Mouse (Mus musculus): ENCODE results near the gene Egfem1.

Egfem1 gene

DNA sequence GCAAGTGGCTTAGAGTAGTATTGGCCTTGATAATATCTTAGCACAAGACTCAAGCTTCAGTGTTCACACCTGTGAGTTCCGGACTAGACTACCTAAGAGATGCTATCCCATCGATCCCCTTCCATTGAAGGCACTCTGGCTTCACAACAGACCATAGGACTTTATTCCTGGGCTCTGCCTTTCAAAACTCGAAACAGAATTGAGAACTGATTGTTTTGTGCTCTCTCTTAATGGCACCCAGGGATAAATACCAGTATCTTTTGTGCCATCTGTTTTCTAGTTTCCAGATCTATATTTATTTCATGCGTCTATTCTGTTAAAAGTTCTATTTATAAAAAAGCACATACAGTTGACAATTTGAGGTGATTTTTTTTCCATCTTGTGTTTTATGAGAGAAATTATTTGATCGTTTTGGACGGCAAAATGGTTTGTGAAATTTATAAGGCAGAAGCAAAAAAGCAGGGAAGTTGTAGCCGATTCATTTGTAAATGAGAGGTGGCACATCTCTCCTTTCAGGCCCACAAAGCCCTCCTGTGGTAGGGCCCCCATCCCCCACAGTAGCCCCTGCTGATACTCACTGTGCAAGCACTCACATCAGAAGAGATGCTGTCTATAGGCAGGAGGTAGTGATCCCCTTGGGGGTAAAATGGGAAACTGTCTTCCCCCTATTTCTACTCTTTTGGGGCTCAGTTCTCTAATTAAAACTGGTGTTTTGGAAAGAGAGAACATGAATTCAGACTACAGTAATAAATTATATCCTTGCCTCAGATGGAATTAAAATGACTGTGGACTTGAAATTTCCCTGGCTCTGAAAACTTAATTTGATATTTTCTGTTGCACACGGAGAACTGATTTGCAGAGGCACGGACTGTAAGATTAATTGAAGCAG lies 53.6 kb downstream of the Egfem1 start:
- no peak for DNase-seq (ENCODE audit: low spot score in 2 of 2)

DNA sequence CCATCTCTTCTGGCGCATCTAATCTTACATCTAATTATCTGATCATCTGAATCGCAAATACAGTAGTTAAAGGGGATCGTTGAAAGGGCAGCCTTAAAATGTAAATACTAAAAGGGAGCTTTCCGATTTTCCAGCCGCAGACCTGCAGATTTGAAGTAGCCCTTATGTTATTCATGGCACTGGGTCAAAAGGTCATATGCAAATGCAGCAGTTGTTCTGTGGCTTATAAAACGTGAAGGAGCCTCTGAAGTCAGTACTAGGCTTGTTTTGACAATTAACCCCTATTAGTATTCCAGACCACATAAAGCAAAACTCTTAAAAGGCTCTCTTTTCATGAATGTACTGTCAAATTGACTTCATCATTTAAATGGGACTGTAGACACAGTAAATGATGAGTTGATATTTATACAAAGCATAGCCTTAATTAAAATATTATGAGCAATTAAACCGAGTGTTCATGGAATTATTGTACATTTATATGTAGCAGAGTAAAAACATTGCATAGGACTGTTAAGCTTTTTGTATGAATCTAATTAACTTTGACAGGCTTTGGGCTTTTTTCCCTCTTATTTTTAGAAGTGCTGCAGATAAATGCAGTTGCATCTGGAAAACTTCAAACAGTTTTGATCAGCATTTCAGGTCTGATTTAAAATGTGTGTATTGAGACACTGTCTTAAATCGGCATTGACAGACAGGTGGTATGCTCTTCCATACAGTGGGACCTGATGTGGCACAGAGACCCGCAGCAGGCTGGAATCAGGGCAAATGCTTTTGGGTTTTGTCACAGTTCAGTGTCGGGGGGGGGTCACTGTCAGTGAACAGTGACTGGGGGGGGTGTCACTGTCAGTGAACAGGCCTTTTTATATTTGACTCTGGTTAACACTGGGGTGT lies 54.5 kb downstream of the Egfem1 start:
- no peak for DNase-seq (ENCODE audit: low spot score in 2 of 2)

DNA sequence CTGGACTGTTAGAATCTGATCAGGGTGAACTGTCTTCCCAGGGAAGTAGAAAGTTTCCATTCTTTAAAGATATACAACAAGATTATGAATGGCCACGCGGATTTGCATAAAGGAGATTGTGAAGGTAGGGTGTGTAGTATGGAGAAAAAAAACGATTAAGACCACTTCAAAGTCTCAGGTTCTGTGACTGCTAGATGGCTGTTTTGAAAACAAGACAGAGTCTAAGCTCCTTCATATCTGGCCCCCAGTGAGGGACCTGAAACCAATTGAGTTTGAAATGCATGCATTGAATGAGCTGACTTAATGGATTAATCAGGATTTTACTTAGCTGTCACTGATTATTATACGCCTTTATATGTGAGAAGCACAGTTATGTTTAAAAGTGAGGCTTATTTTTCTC lies 86.6 kb downstream of the Egfem1 start:
- no peak for DNase-seq (ENCODE audit: low spot score in 2 of 2)

DNA sequence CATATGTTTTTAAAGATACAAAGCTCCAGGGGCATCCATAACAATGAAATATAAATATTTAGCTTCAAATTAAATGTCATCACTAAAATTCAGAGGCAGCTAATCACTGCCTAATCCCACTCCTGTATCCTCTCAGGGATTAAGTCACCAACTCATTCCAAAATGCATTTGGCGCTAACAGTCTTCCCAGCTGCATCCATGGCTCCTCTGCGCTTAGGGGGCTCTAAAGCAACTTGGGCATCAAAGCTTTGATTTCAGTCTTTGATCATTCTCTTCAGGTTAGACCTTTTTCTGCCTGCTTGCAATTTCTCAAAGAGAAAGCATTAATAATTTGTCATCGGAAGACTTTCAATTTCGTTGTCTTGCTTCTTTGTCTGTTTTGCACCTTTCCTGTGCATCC lies 87.2 kb downstream of the Egfem1 start:
- DNase-seq (ENCODE audit: low spot score in 2 of 2): no peak

DNA sequence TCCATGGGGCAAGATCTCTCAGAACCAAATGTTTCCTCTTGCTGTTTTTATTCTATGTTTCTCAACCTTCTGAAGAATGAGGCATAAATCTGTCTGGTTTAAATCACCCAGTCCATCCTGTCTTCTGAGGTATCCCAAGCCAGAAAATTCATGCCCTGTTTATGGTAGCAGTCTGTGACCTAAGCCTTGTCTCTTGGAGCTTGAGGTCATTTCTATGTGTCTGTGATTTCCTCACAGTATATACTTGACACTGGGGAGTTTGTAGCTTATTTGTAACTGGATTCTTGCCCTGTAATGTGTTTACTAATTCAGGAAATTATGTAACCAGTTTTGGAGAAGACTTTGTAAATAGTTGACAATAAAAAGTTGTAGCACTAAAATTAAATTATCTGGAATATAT lies 95.2 kb downstream of the Egfem1 start:
- DNase-seq (ENCODE audit: low spot score in 2 of 2): no peak

DNA sequence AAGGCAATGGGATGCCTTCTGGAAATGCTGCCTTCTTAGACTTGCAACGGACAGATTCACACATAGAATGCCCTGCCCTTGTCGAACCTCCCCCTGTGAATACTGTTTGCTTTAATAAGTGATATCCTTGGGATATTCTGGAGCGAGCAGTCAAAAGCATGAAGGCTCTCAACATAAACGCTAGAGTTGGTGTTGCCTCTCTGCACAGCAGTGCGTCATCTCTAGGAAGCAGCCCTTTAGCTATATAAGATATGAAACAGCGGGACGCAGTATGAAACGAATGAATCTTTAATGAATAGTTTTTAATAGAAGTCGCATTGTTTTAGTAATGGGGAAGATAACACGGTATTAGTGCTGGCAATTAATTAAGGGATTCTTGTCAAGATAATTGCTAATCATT lies 101.2 kb downstream of the Egfem1 start:
- DNase-seq (ENCODE audit: low spot score in 2 of 2): no peak

DNA sequence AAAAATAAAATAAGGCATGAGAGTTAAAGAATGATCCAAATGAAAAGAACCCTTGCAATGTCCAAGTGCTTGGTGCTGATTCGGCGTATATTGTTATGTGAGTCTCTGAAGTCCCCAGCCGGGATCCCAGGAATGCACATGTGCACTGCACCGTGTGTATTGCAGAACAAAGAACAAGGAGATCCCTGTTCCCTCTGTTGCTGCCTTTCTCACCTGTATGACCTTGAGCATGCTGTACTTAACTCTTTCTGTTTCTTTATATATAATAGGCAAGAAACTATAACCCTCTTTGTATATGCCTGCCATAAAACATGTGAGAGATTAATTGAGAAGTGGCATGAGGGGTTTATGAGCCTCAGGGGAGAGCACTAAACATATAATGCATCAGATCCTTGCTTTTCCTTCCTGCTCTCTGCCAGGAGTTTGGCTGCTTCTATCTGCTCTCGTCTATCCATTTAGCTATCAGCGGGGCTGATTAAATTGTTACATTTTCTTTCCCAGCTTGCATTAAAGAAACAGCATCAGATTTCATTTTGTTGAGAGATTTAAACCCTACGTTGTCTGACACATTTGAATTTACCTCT lies 101.9 kb downstream of the Egfem1 start:
- no peak for DNase-seq (ENCODE audit: low spot score in 2 of 2)

DNA sequence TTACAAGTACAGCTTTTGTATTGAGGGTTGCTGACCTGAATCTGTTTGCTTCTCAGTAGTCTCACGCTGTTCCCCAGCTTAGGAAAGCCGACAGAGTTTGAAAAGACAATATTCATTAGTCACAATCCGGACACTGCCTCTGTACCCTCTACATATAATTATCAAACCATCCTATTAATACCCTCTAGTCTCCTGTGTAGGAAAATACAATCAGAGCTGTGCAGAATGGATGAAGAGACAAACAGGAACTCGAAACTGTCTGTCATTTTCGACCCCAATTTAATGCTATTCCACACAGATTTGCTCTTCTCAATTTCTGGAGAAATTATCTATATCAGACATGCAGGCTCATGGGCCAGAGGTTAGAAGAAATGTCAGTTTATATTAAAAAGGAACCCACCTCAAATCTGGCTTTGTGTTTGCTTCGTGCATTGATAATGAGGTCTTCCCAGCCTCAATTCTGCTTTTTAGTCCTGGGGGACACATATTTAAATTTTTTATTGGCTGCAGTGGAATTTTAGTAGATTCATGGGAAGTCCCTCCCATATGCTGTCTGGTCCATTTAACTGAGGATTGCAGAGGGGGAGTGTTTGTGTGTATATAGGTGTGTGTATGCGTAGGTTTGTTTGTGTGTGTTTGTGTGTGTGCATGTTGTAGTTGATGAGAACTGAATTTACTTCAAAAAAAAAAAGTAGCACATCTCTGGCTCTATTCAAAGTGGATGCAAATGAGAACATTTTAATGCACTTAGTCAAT lies 102.8 kb downstream of the Egfem1 start:
- DNase-seq (ENCODE audit: low spot score in 2 of 2): no peak

DNA sequence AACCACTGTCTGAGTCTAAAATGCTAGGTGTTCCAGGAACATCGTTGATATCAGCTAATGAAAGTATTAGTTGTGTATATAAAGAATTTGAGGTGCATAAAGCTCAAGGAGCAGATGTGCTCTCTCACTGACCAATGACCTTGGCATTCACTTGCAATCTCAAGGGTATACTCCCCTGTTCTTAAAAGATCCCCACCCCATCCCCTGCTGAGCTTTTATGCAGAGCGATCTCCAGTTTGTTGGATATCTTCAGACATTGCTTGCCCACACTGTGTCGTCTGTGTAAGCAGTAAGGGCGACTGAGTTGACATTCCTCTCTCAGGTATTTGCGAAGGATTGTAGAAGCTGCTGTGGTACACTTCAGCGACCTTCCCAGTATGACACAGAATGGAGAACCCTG lies 108.4 kb downstream of the Egfem1 start:
- DNase-seq (ENCODE audit: low spot score in 2 of 2): no peak

DNA sequence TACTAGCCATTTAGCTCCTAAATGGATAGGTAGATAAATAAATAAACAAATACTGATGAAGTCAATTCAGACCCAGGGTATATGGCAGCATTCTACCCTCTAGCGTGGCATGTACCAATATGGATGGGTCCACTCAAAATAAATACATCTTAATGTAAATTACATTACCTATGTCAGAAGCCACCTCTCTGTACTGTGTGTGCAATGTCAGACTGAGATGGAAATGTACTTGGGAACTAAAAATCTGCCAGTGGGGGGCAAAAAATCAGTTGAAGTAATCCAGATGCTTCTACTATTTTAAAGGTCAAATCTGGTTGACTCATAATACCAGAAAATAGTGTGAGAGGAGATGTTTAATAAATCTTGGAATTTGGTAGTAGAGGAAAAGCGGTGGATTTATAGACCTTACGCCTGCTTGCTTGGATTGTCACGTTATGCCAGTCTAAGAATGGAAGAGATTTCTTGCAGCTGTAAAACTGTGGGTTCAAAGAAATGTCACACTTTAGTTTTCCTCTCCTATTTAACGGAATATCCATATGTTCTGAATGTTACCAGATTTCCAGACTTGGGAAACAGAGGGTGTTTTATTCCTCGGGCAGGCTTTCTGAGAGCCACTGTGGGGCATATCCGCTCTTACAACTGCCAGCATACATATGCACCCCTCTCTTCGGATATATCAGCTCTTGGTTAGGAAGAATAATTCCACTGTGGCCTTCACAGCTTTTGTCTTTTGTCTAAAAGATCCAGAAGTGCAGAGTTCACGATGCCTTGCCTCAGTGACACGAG lies 116.1 kb downstream of the Egfem1 start:
- no peak for DNase-seq (ENCODE audit: low spot score in 2 of 2)

DNA sequence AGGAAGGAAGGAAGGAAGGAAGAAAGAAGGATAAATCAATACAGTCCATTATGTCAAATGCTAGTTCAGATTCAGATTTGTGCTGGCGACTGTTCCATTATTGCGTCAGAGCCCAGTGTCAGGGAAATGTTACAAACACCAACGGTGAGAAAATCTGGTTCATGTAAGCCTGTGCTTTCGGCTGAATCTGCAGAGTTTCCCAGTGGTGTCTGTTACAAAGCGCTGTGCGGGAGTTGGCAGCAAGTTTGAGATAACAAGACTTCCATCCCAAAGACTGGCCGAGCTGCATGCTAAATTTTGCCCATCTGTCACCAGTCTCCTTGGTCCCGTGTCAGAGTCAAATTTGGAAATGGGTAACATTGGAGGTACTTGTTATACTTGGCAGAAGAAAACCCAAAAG lies 118.8 kb downstream of the Egfem1 start:
- peak in 1 of 2 experiments; percentile 5 for DNase-seq (ENCODE audit: low spot score in 2 of 2)

DNA sequence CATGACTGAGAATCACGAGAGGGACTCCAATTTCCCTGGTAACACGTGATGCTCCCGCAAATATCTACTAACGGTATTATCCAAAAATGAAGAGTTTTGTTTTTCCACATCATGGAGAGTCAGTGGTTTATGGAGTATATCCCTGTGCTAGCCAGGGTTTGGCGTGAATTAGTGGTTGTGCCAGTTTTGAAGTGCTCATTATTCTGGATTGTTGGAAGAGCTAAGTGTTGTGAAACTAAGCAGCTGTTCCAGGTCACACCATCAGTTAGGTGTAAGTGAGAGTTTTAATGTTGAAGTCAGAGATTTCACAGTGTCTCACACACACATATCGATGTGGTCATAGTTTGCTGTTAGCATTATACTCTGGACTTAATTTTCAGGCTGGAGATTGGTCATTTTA lies 120.7 kb downstream of the Egfem1 start:
- no peak for DNase-seq (ENCODE audit: low spot score in 2 of 2)

DNA sequence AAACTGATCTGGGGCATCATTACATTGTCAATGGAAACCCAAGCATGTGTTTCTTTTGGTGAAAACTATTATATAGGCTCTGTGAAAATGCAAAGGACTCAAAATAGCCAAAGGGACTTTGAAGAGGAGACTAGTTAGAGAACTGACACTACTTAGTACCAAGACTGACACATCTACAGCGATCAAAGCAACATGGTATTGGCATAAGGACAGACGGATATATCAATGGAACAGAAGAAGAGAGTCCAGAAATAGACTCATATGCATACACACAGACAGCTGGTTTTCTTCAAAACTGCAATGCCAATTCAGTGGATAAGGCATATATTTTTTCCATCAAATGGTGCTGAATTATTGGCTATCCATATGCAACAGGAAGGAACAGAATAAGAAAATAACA lies 140.6 kb downstream of the Egfem1 start:
- DNase-seq (ENCODE audit: low spot score in 2 of 2): no peak

DNA sequence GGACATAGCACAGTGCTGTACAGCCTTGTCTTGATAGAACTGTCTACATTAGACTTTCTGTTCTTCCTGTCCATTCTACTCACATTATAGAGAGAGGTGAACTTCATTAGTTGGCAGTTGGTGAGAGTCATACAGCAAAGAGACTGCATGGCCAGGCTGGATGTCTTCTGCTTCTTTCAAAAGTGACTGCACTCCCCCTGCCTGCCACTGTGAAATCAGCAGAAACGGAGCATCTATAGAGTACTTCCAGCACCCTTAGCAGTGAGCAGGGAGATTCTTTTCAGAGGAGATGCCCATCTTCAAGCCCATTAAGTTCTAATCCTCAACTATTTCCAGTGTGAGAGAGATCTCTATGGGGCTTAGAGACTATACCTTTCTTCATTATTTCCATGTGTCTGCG lies 147.9 kb downstream of the Egfem1 start:
- DNase-seq (ENCODE audit: low spot score in 2 of 2): no peak

DNA sequence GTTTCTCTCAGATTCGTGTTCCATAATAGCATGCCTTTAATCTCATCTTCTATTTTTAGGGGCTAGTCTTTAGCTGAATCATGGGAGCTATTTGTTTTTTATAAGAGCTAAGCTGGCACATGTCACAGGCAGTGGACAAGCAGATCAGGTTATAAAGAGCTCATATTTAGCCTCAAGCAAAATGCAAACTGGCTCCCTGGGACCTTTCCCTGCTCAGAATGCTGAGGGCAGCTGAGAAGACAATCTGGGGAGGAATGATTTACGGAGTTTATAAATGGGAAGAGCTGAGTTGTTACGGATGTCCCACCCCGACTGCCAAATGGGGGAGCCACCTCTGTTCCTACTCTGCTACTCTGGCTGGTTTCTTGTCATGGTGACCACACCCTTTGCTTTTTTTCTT lies 153.7 kb downstream of the Egfem1 start:
- no peak for DNase-seq (ENCODE audit: low spot score in 2 of 2)

DNA sequence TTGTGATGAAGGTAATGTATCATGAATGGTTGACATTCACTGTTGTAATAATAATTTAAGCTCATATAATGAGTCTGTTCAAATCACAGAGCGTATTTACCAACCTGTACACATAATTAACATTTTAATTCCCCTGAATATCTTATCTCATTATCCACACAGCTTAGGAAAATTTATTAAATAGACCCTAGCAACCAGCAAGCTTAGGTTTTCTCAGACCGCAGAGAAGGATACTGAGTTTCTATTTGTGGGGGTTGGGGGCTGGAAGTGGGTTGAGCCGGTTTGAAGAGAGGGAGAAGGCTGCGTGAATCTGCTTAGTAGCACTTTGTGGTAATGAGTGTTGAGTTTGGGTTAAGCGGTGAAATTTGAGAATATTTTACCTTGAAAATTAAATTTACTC lies 154.7 kb downstream of the Egfem1 start:
- no peak for DNase-seq (ENCODE audit: low spot score in 2 of 2)

DNA sequence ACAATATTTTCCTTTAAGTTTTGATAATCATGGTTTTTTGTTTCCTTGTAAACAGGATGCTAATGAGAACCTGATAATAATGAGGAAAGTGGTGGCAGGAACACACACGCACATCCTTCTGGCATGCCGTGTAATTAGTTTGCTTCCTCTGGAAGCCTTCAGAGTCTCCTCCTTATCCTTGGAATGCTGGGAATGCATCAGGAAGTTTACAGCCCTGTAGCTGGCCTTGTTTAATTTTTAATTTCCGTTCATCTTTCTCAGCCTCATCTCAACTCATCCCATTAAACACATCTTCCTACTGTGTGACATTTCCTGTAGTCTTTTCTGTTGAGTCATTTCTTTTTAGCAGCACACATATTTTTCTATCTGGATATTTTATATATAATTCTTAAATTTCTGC lies 161.8 kb downstream of the Egfem1 start:
- no peak for DNase-seq (ENCODE audit: low spot score in 2 of 2)

DNA sequence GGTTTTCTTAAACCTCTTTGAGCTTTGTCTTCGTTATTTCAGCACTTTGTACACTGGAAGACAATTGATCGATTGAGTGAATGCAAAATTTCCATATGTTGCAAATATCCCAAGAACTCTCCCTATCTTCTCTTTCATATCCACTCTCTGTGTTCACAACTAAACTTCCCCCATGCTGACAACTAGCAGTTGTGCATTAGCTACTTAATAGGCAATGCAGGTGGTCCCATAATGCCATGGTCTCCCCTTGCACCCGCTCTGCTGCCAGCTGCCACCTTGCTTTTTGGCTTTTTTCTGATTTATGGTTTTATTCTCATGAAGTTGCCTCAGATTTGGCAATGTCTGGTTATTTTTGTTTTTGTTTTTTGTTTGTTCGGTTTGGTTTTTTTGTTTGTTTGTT lies 209.8 kb downstream of the Egfem1 start:
- no peak for DNase-seq (ENCODE audit: low spot score in 2 of 2)

DNA sequence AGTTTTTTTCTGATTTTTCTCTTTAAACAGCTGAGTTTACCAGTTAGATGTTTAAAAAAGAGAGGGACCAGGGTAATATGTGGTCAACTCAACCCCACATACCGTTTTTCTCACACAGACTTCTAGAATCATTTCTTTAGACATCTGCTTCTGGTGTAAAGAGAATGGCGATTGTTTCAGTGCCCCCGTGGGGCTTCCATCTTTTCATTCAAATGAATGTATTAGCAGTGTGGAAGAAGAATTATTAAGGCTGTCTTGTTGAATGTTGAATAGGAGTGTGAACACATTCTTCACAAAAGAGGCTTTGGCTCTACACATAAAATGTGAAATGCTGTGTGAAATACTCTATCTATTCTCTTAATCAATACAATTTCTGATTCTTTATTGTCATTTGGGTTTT lies 210.4 kb downstream of the Egfem1 start:
- DNase-seq (ENCODE audit: low spot score in 2 of 2): no peak

DNA sequence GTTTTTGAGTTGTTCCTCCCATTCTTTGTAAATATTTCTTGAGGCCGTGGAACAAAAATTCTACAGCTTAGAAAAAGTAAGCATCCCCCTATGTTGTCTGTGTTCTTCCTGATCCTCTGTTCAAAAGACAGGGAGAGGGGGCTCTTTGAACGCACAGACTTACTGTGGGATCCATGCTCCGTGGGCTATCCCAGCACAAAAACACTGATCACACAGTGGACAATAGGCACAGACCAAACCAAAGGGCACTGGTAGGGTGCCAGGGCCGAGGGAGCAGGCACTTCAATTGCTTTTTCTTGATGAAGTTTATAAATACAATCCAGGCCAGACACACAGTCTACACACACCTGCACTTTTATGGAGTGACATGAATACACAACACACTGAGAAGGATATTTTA lies 211.4 kb downstream of the Egfem1 start:
- DNase-seq (ENCODE audit: low spot score in 2 of 2): no peak

DNA sequence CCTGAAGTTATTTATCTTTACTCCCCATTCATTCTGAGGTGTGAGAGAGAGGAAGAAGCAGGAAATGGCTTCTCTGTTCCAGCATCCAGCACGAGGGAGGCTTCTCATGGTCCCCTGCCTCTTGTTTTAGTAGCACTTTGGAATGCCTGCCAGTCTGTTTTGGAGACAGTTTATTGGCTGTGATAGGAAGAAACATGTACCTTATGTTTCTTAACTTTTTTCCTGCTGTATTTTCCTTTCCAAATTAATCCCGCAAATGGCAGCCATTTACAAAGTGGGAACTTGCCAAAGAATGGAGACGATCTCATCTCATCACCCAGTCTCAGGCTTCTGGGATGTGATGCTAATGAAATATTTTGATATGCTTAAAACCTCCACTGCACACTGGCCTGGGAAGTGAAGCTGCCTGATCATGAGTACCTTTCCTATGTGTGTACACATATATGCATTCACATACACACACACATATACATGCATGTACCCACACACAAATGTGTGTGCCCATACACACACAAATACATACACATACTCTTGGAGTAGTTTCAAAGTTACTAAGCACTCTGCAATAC lies 260.5 kb downstream of the Egfem1 start:
- no peak for DNase-seq (ENCODE audit: low spot score in 2 of 2)
